Mouse (Mus musculus) erythroblast, embryonic 14.5 days (primary cell): ENCODE data around the gene Tspan12. TPM values are rescaled to one million over a fixed set of nuclear protein-coding genes. Genes with fewer than 3 reads are reported as not detected.

Experiments used
- H3K27me3 ChIP-seq: 2 replicates; pipeline ENCODE4 v1.6.1; 2012; ENCODE audit warnings: inconsistent platforms; ENCODE audit not compliant: control insufficient read depth
- H3K36me3 ChIP-seq: 2 replicates; pipeline ENCODE4 v1.6.1; 2012; ENCODE audit warnings: mild to moderate bottlenecking, inconsistent platforms; ENCODE audit not compliant: control insufficient read depth
- H3K4me1 ChIP-seq: 2 replicates; pipeline ENCODE4 v1.6.1; 2012; ENCODE audit warnings: inconsistent platforms; ENCODE audit not compliant: control insufficient read depth
- H3K4me3 ChIP-seq: replicated peaks from 2 replicates; pipeline ENCODE3; 2012; ENCODE audit warnings: moderate library complexity, mild to moderate bottlenecking, inconsistent platforms
- H3K9me3 ChIP-seq: 2 replicates; pipeline ENCODE4 v1.6.1; 2012; ENCODE audit warnings: low read length, inconsistent platforms, mixed read lengths; ENCODE audit not compliant: control insufficient read depth
- GATA1 ChIP-seq: IDR thresholded peaks from 2 replicates; pipeline ENCODE4 v1.6.1; 2012; ENCODE audit warnings: low read length, inconsistent platforms, mixed read lengths
- TAL1 ChIP-seq: IDR thresholded peaks from 3 replicates; pipeline ENCODE4 v1.6.1; 2012; ENCODE audit warnings: low read length, inconsistent platforms, mixed read lengths
- polyA plus RNA-seq: library from polyadenylated mRNA; stranded (reverse); fragments of >175 nt; gene quantifications from 2 replicates; pipeline ENCODE4 v1.2.3, GENCODE M21; 2012

Tspan12 gene
- polyA plus RNA-seq, 1 experiment, result not detected

DNA sequence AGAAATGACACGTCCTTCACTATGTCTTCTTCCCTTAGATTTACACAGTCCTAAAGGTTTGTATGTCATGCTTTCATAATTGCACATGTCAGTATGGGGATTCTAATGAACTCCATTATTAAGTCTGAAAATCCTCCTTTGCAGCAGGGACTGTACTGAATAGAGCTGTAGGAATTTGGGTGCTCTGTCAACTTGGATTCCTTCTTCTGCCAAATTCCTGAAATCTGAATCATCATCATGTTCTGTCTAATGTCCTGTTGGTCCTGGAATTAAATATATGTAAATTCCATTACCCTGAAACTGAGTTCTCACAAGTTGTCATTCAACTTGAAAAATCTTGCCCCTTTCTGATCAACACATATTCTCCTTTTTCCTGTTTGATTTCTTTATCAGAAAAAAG lies 104.8 kb downstream of the Tspan12 start:
- H3K9me3 ChIP-seq, result no peaks in the 10 kb centered on the region
- H3K4me3 ChIP-seq, result no peak overlapping the region
- H3K27me3 ChIP-seq, result no peaks in the 10 kb centered on the region
- H3K4me1 ChIP-seq, result no peaks in the 10 kb centered on the region
- H3K36me3 ChIP-seq, result no peaks in the 10 kb centered on the region
- TF ChIP-seq TAL1 (no peak), GATA1 (no peak)

DNA sequence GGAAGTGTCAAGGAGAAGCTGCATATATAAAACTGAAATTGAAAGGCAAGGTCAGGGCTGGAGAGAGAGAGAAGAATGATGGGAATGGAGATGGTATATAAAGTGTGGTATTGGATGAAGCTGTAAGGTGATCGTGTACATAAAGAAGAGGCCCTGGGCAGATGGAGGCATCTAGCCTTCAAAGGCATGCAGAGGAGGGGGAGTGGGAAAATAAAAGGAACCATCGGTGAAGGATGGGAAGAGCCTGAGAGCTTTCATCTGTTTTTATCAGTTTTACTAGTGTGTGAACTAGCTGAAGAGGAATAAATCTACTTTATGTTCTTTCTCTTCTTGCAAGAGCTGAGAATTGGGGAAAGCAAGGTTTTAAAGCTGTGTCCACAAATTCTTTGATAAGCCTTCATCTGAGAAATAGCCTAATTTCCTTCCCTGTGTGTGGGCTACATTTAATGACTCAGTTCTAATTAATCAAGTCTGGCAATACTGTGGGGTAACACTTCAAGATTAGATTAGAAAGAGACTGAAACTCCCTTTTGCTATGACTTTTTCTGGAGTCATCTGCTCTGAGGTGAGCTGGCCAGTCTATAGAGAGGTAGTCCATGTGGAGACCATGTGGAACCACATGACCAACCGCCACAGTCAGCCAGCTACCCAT lies 107.6 kb downstream of the Tspan12 start:
- H3K27me3 ChIP-seq, result no peaks in the 10 kb centered on the region
- H3K4me1 ChIP-seq, result no peaks in the 10 kb centered on the region
- TF ChIP-seq TAL1 (no peak), GATA1 (no peak)
- H3K9me3 ChIP-seq, result no peaks in the 10 kb centered on the region
- H3K36me3 ChIP-seq, result no peaks in the 10 kb centered on the region
- no peak overlapping the region for H3K4me3 ChIP-seq

DNA sequence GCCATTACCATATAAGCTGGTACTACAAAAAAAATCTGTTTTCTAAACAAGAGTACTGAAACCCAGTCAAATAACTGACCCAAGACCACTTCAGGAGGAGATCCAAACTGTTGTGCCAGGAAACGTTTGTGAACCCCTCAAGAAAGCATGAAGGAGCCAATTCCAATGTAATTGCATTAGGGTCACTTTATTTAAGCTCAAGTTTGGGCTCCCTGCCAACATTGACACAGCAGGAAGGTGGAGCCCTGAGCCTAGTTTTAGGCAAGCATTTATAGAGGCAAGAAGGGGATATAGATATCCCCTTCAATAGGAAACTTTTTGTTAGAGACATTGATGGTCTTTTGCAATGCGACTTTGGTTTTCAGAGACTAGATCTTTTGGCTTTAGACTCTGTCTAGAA lies 111.7 kb downstream of the Tspan12 start:
- no peaks in the 10 kb centered on the region for H3K4me1 ChIP-seq
- TF ChIP-seq TAL1 (no peak), GATA1 (no peak)
- no peak overlapping the region for H3K4me3 ChIP-seq
- H3K27me3 ChIP-seq, result no peaks in the 10 kb centered on the region
- H3K36me3 ChIP-seq, result no peaks in the 10 kb centered on the region
- no peaks in the 10 kb centered on the region for H3K9me3 ChIP-seq

DNA sequence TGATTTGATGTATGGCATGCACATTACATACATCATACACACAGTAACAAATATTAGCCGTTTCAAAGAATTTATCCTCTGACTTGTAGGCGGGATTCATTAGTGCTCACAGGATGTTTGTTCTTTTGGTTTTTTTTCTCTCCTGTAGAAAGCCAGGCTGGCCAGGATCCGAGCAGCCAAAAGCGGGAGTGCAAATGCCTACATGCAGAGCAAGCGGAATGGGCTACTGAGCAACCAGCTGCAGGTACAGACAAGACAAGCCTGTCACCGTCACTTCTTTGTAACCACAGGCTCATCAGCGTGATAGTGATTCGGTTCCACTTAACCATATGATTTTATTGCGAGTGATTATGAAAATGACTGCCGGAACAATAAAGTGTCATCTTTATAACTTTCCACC lies 130.1 kb downstream of the Tspan12 start:
- H3K4me3 ChIP-seq, result no peak overlapping the region
- no peaks in the 10 kb centered on the region for H3K9me3 ChIP-seq
- no peaks in the 10 kb centered on the region for H3K4me1 ChIP-seq
- TF ChIP-seq GATA1, result no peak
- TF ChIP-seq TAL1, result no peak
- H3K27me3 ChIP-seq, result no peaks in the 10 kb centered on the region
- no peaks in the 10 kb centered on the region for H3K36me3 ChIP-seq

Other genes starting within 250 kb of the Tspan12 start
- gene Ing3, start 97.1 kb upstream of the Tspan12 start, polyA plus RNA-seq, result 0.78 and 0.89 TPM in 2 replicates
- gene Cped1, start 133.4 kb upstream of the Tspan12 start, polyA plus RNA-seq, result 0.02 TPM in 1 of 2 replicates, not detected in the other